Mouse (Mus musculus) lung, postnatal 0 days (tissue): ENCODE results near the gene H2-Eb1. TPM values are rescaled to one million over a fixed set of nuclear protein-coding genes. Genes with fewer than 3 reads are reported as not detected.

Experiments used
- ATAC-seq: fragments of 200-750 bp; cut with Nextera tagmentation; 2 replicates; pipeline ENCODE4 v1.8.0; 2017; ENCODE audit warnings: moderate library complexity
- DNase-seq: peaks from one replicate; pipeline ENCODE4 v3.0.0-alpha.2; 2016; ENCODE audit warnings: low spot score
- H3K27ac ChIP-seq: fragments of 300-500 bp; sonication (generic); 2 replicates; pipeline ENCODE4 v1.5.1; 2014; ENCODE audit warnings: antibody characterized with exemption, mild to moderate bottlenecking, low read length, mixed read lengths
- H3K27me3 ChIP-seq: fragments of 300-500 bp; sonication (generic); replicated peaks from 2 replicates; pipeline ENCODE4 v1.6.1; 2014; ENCODE audit warnings: low read length, mixed read lengths; ENCODE audit not compliant: insufficient read depth
- H3K36me3 ChIP-seq: fragments of 300-500 bp; sonication (generic); 2 replicates; pipeline ENCODE4 v1.6.1; 2014; ENCODE audit warnings: low read length, mixed read lengths; ENCODE audit not compliant: insufficient read depth
- H3K4me1 ChIP-seq: fragments of 300-500 bp; sonication (generic); 2 replicates; pipeline ENCODE4 v1.6.1; 2014; ENCODE audit warnings: antibody characterized with exemption, low read depth, low read length, mixed read lengths; ENCODE audit not compliant: insufficient read depth
- H3K4me2 ChIP-seq: fragments of 300-500 bp; sonication (generic); replicated peaks from 2 replicates; pipeline ENCODE4 v1.6.1; 2014; ENCODE audit warnings: low read depth, mild to moderate bottlenecking, low read length, moderate library complexity, mixed read lengths
- H3K4me3 ChIP-seq: fragments of 300-500 bp; sonication (generic); 2 replicates; pipeline ENCODE4 v1.5.1; 2014; ENCODE audit warnings: low read depth, low read length
- H3K9ac ChIP-seq: fragments of 300-500 bp; sonication (generic); replicated peaks from 2 replicates; pipeline ENCODE4 v1.6.1; 2014; ENCODE audit warnings: low read depth, mild to moderate bottlenecking
- H3K9me3 ChIP-seq: fragments of 300-500 bp; sonication (generic); 2 replicates; pipeline ENCODE4 v1.6.1; 2016; ENCODE audit warnings: low read length, mixed read lengths
- CTCF ChIP-seq: IDR thresholded peaks from 2 replicates; pipeline ENCODE4 v1.5.1; 2016; ENCODE audit warnings: antibody characterized with exemption, mild to moderate bottlenecking
- EP300 ChIP-seq: IDR thresholded peaks from 2 replicates; pipeline ENCODE4 v1.6.1; 2016; ENCODE audit warnings: antibody characterized with exemption, mild to moderate bottlenecking, control low read depth
- WGBS: fragments of 180-500 bp; shearing (Covaris S2); extraction: QIAGEN DNeasy Blood & Tissue Kit; methylation state at CpG from one replicate; pipeline ENCODE4 v1.1.7; 2014; 5-methylcytosine and 5-hydroxymethylcytosine counted together
- polyA plus RNA-seq: library from polyadenylated mRNA; unstranded; fragments of >200 nt; fragmentation: Nextera tagmentation; extraction: Ambion mirVana; gene quantifications from 2 replicates; pipeline ENCODE4 v1.2.1, GENCODE M21; 2015

H2-Eb1 gene
- polyA plus RNA-seq, 1 experiment from 2014 or later, result 12.6 TPM

GRCm38 (mm10) chr17:34312185-34312584, 6.5 kb downstream of the H2-Eb1 start:
- H3K27me3 ChIP-seq, result no peaks in the 10 kb centered on the region
- no peak for ATAC-seq
- no peak overlapping the region for H3K9ac ChIP-seq
- DNase-seq, result no peak
- no peaks in the 10 kb centered on the region for H3K9me3 ChIP-seq
- H3K36me3 ChIP-seq, result no peaks in the 10 kb centered on the region
- TF ChIP-seq CTCF, result no peak
- no peak for TF ChIP-seq EP300
- H3K27ac ChIP-seq, result no peak overlapping the region
- no peaks in the 10 kb centered on the region for H3K4me1 ChIP-seq
- no peak overlapping the region for H3K4me2 ChIP-seq
- WGBS, result 70% methylated on average over 1 of the region's 1 CpGs
- H3K4me3 ChIP-seq, result no peak overlapping the region

- TF ChIP-seq CTCF, result peak; percentile 95
- no peak for TF ChIP-seq EP300
- Histone ChIP-seq H3K27me3 (no peaks in the 10 kb centered on the region), H3K27ac (no peak overlapping the region), H3K4me2 (no peak overlapping the region), H3K4me1 (no peaks in the 10 kb centered on the region), H3K9me3 (no peaks in the 10 kb centered on the region), H3K9ac (no peak overlapping the region), H3K4me3 (no peak overlapping the region), H3K36me3 (no peaks in the 10 kb centered on the region)
- DNase-seq, result peak; percentile 75
- ATAC-seq, result peak; percentile 68
- WGBS, result 33% methylated on average over 3 of the region's 3 CpGs
Observed at GRCm38 (mm10) chr17:34313393-34313792, 7.7 kb downstream of the H2-Eb1 start.

GRCm38 (mm10) chr17:34314286-34314685, 8.6 kb downstream of the H2-Eb1 start:
- Histone ChIP-seq H3K4me3 (no peak overlapping the region), H3K27me3 (no peaks in the 10 kb centered on the region), H3K36me3 (no peaks in the 10 kb centered on the region), H3K27ac (no peak overlapping the region), H3K9ac (no peak overlapping the region), H3K9me3 (no peaks in the 10 kb centered on the region), H3K4me2 (no peak overlapping the region), H3K4me1 (no peaks in the 10 kb centered on the region)
- TF ChIP-seq CTCF (no peak), EP300 (no peak)
- ATAC-seq (no peak), DNase-seq (no peak)
- 58% methylated on average over 9 of the region's 9 CpGs for WGBS

GRCm38 (mm10) chr17:34315512-34315911, 9.8 kb downstream of the H2-Eb1 start:
- Histone ChIP-seq H3K27me3 (no peaks in the 10 kb centered on the region), H3K4me3 (no peak overlapping the region), H3K9ac (no peak overlapping the region), H3K4me1 (no peaks in the 10 kb centered on the region), H3K36me3 (no peaks in the 10 kb centered on the region), H3K9me3 (no peaks in the 10 kb centered on the region), H3K27ac (no peak overlapping the region), H3K4me2 (no peak overlapping the region)
- WGBS, result 65% methylated on average over 1 of the region's 1 CpGs
- ATAC-seq, result no peak
- TF ChIP-seq EP300 (no peak), CTCF (no peak)
- DNase-seq, result no peak

- no peak overlapping the region for H3K9ac ChIP-seq
- no peak for ATAC-seq
- WGBS, result 57% methylated on average over 2 of the region's 2 CpGs
Observed at GRCm38 (mm10) chr17:34316697-34317096, 11.0 kb downstream of the H2-Eb1 start.

GRCm38 (mm10) chr17:34317275-34317674, 11.6 kb downstream of the H2-Eb1 start:
- no peak overlapping the region for H3K4me2 ChIP-seq
- no peak overlapping the region for H3K9ac ChIP-seq
- H3K9me3 ChIP-seq, result no peaks in the 10 kb centered on the region
- H3K27me3 ChIP-seq, result no peaks in the 10 kb centered on the region
- no peak for ATAC-seq
- no peaks in the 10 kb centered on the region for H3K36me3 ChIP-seq
- 30% methylated on average over 2 of the region's 2 CpGs for WGBS
- TF ChIP-seq CTCF (no peak), EP300 (no peak)
- H3K4me3 ChIP-seq, result no peak overlapping the region
- H3K27ac ChIP-seq, result no peak overlapping the region
- H3K4me1 ChIP-seq, result no peaks in the 10 kb centered on the region
- no peak for DNase-seq

More at GRCm38 (mm10) chr17:34316697-34317096, 11.0 kb downstream of the H2-Eb1 start:
- H3K4me3 ChIP-seq, result no peak overlapping the region
- no peaks in the 10 kb centered on the region for H3K36me3 ChIP-seq
- no peak overlapping the region for H3K4me2 ChIP-seq
- no peak for DNase-seq
- H3K4me1 ChIP-seq, result no peaks in the 10 kb centered on the region
- no peak for TF ChIP-seq EP300
- TF ChIP-seq CTCF, result no peak
- no peak overlapping the region for H3K27ac ChIP-seq
- H3K27me3 ChIP-seq, result no peaks in the 10 kb centered on the region
- no peaks in the 10 kb centered on the region for H3K9me3 ChIP-seq

- no peak within 1 kb of the TSS for H3K27ac ChIP-seq
- no peak for DNase-seq
- H3K4me1 ChIP-seq, result no peaks in the 10 kb centered on the region
- no peak within 1 kb of the TSS for H3K4me3 ChIP-seq
- H3K27me3 ChIP-seq, result no peaks in the 10 kb centered on the region
- H3K9me3 ChIP-seq, result no peaks in the 10 kb centered on the region
- no peaks in the 10 kb centered on the region for H3K36me3 ChIP-seq
- 45% methylated on average over 4 of the region's 4 CpGs for WGBS
- TF ChIP-seq CTCF, result no peak
- TF ChIP-seq EP300, result no peak
- no peak within 1 kb of the TSS for H3K4me2 ChIP-seq
- H3K9ac ChIP-seq, result no peak within 1 kb of the TSS
- ATAC-seq, result no peak
Observed at GRCm38 (mm10) chr17:34325436-34325835, 19.8 kb downstream of the H2-Eb1 start, which contains the start of gene H2-Eb2. TSS of gene H2-Eb2 (plus strand) at chr17:34325665.
